Mouse (Mus musculus) G1E (cell line): ENCODE results near the gene Spi1.

Experiments used
- CTCF ChIP-seq: IDR thresholded peaks from 2 replicates; pipeline ENCODE4 v1.5.1; 2012; ENCODE audit warnings: low read depth, low read length, inconsistent platforms, mixed read lengths
- GATA1 ChIP-seq: IDR thresholded peaks from 2 replicates; pipeline ENCODE4 v1.6.1; 2012; ENCODE audit warnings: borderline replicate concordance, low read length, inconsistent platforms, mixed read lengths
- GATA2 ChIP-seq: IDR thresholded peaks from 2 replicates; pipeline ENCODE4 v1.6.1; 2012; ENCODE audit warnings: low read depth, low read length, inconsistent platforms, borderline replicate concordance
- POLR2AphosphoS5 ChIP-seq: IDR thresholded peaks from 2 replicates; pipeline ENCODE4 v1.6.1; 2012; ENCODE audit warnings: low read depth, low read length, inconsistent platforms; ENCODE audit not compliant: insufficient replicate concordance
- TAL1 ChIP-seq: conservative IDR thresholded peaks from 2 replicates; pipeline ENCODE4 v1.6.1; 2012; ENCODE audit warnings: low read depth, low read length, inconsistent platforms, mixed read lengths

DNA sequence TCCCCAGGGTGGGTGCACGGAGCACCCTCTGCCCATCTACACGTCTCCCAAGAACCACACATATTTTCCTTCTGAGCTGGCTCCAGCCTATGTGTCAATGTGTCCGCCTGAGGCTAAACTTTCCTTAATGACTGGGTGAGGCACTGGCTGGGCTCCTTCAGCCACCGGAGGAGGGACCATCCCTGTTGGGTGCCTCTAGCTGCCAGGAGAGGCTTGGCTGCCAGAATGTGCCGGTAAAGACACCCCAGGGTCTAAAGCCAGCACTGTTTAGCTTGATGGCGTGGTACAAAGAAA lies 13.4 kb upstream of the Spi1 start:
- no peak for TF ChIP-seq CTCF
- TF ChIP-seq TAL1 = no peak
- TF ChIP-seq POLR2AphosphoS5 = no peak
- TF ChIP-seq GATA1 = no peak
- no peak for TF ChIP-seq GATA2
